Mouse (Mus musculus) induced T-regulatory cell, adult 2 months (primary cell): ENCODE data around the gene Wdfy3.

Experiments used
- DNase-seq: peaks from one replicate; pipeline ENCODE4 v3.0.0-alpha.2; 2012; ENCODE audit warnings: low read depth

Wdfy3 gene

DNA sequence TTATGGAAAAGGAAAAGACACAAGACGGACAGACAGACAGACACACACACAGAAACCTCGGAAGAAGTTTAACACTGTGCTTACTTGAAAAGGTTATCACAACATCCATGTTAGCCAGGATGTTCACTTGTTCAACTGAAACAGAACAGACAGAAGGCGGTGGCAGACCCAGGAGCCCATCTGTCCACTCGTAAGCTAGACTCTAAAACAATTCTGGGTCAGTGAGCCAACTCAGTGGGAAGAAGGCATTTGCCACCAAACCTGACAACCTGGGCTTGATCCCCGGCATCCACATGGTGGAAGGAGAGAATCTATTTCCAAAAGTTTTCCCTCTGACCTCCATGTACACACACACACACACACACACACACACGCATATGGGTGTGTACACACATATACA is 237.7 kb downstream of the Wdfy3 start:
- no peak for DNase-seq

DNA sequence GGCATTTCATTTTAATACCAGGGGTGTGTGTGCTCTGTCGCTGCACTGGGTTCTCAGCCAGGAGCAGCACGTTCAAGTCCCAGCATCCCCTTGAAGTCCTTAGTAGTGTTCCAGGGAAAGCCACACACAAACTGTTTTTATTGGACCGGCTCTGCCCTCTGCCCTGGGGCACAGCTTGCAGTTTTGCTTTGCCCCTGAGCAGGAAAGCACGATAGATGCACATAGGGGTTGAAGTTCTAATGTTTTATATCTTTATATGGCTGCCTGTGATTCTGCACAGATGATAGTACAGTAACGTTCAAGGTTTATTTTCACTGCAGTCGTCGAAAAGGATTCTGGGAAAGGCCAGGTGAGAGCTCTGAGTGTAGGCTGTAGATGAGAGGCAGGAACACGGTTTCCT is 239.5 kb downstream of the Wdfy3 start:
- no peak for DNase-seq

DNA sequence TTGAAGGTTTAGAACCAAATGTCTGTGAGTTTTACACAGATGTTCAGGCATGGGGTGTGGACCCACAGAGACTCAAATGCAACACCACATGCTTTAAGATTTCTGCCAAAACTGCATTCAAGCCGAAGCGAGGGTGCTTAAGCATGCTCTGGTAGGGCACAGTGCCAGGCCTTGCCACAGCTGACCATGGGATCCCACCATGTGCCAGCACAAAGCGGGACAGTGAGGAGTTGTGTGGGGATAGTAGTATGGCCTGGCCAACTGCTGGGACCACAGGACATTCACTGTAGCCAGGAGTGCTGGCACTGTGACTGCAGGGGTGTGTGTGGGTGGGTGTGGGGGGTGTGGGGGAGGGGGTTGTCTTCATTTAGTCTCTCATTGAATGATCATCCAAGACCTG is 240.8 kb downstream of the Wdfy3 start:
- DNase-seq, result no peak

DNA sequence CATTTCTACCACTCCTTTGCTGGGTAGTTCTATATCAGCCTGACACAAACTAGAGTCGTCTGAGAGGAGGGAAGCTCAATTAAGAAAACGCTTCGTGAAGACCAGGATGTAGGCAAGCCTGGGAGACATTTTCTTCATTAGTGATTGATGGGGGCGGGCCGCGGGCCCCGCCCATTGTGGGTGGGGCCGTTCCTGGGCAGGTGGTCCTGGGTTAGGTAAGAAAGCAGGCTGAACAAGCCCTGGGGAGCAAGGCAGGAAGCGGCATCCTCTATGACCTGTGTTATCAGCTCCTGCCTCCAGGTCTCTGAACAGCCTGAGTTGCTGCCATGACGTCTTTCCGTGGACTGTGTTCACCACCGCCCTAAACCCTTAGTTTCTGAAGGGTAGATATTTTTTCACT is 242.2 kb downstream of the Wdfy3 start:
- DNase-seq, result no peak

DNA sequence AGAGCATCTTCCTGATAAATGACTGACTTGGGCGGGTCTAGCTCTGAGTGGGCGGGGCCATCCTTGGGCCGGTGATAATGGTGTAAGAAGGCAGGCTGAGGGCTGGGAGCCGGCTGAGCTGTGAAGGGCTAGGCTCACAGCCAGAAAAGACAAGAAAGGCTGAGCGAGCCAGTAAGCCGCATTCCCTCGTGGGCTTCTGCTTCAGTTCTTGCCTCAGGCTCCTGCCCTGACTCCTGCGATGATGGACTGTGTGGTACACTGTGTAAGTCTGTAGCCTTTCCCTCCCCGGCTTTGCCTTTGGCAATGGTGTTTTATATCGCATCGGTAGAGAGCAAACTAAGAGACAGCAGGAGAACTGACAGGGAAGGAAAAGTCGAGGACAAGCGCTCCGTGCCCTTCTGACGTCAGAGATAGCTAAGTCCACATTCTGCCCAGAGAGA is 243.2 kb downstream of the Wdfy3 start:
- no peak for DNase-seq

DNA sequence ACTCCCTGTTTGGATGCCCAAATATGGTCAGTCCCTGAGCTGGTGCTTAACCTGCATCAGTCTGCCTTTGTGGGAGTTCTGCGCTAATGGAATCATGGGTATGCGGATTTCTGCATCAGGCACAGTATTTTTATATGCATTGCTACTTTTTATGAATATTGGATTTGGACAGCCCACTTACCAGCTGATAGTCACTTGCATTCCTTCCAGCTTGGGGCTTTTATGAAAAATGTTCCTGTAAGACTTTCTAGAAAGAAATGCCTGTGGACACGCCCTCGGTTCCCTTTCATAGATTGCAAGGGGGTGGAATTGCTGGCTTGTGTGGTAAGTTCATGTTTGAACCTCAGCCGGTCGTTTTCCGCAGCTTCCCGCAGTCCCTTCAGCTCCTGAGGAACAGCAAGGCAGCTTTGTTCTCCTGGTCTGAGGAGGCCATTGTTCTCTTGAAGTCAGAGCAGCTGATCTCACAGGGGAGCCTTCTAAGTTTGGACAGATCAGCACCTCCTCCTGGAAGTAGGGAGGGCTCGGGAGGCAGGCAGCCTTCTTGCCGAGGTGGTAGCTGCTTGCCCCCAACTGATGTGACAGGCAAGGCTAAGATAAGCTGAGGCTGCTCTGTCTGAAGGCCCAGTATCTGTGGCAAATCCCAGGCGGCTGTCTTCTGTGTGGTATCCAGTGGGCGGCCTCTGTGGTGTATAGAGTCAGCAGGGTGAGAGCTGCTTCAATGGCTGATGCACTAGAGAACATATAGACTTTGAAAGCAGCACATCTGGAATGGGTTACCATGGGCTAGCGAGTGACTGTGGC is 244.4 kb downstream of the Wdfy3 start:
- DNase-seq, result no peak

DNA sequence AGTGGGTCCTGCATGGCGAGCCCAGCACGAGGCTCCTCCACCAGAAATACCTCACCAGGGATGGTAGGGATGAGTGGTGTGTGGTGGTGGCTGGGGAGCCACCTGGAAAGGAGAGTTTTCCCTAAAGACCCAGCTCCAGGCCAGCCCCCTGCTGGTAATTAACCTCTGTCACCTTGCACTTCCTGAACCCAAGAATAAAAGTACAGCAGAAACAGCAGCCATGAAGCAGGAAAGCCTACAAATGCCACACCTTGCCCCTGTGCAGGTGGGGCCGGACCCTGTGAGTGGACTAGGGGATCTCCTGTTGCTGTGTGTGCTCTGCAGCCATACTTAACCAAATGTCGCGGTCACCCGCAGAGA is 247.4 kb downstream of the Wdfy3 start:
- no peak for DNase-seq

DNA sequence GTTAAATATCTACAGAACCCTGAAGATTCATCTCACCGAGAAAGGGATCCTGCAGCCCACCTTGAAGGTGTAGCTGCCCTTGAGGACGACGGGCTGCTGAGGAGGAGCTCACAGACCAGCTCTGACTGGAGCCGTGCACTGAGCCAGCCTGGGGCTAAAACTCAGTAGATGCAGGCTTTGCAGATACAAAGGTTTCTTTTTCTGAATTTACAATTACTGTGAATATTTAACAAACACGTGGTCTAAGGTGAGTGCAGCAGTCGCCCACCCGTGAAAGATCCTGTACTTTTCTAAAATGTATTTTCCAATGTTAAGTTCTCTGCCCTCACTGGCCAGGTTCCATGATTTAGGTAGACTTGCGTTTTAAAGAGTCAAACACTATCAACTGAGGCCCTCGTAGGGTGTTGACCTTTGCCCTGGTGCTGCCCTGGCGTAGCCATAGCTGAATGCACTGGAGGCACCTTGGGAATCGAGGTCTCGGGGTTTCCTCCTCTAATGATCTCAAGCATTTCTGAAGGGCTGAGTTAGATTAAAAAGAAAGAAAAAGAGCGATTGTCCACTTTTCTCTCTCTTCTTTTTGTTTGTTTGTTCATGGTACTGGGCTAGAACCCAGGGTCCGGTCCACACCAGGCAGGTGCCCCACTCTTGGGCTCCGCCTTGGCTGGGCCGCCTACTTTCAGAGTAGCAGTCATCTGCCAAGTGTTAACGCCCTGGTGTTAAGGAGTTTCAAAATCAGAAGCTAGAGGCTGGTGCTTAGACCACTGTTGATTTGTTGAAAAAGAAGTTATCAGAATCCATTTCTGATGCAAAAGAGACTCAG is 248.0 kb downstream of the Wdfy3 start:
- DNase-seq, result no peak

DNA sequence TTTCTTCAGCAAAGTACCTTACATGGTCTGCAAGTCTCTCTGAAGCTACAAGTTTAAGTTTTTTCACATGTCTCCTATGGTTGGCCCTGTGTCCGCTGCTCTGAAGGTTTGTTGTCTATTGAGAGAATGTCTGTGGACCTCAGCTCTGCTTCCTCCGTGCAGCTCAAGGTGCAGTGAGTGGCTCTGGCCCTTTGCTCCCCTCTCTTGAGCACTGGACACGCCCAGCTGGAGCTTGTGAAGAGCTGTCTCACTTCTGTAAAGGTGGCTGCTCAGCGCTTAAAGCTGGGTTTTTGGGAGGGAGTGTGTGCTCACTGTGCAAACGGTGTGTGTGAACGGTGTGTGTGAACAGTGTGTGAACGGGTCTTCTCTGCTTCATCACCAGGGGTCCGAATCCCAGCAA is 248.7 kb downstream of the Wdfy3 start:
- no peak for DNase-seq

DNA sequence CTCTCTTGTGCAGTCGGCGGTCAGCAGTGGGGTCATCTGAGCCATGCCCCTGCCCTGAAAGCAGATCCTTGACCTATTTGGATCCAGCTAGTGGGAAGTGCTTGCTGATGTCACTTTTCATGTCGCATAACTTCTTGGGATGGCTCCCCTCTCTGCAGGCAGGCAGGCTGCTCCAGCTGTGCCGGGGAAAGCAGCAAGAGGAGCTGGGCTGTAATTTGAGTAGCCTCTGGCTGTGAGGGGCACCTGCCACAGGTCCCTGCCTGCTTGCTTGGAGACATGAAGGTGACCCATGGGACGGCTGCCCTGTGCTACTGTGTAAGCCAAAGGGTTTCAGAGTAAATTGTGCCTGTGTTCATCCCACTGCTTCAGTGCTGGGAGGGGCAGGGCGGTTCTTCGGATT is 249.9 kb downstream of the Wdfy3 start:
- no peak for DNase-seq

DNA sequence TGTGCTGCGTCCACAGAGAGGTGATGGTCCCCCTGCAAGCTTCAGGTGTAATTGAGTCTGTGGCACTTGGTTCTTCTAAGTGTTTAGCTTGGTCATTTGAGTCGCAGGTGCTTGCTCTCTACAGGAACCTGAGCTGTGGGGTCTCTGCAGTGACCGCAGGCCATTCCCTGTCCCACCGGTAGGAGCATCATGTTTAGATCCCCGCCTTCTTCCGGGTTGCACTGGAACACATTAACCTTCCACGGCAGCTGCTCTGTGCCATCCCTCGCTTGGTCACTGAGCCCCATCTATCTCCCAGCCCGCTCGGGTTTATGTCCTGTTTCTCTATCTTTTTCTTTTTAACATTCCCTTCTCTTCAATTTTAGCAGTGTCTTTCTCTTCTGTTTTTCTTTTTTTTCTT is 250.5 kb downstream of the Wdfy3 start:
- DNase-seq, result no peak

DNA sequence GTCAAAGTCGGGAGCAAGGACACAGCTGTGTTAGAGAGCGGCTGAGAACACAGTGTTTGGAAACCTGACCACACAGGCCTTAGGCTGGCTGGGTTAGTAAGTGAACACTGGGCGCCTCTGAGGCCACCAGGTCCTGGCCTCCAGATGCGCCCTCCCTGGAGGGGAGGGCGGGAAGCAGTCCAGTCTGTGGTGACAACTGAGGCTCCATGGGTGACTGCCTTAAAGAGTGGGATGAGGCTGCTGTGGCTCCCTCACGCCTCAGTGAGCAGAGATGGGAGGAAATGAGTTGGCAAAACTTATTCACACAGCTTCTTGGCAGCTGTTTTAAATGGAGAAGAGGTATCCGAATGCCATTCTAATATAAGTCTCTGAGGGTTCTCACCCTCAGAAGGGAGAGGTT is 252.9 kb downstream of the Wdfy3 start:
- DNase-seq, result no peak

DNA sequence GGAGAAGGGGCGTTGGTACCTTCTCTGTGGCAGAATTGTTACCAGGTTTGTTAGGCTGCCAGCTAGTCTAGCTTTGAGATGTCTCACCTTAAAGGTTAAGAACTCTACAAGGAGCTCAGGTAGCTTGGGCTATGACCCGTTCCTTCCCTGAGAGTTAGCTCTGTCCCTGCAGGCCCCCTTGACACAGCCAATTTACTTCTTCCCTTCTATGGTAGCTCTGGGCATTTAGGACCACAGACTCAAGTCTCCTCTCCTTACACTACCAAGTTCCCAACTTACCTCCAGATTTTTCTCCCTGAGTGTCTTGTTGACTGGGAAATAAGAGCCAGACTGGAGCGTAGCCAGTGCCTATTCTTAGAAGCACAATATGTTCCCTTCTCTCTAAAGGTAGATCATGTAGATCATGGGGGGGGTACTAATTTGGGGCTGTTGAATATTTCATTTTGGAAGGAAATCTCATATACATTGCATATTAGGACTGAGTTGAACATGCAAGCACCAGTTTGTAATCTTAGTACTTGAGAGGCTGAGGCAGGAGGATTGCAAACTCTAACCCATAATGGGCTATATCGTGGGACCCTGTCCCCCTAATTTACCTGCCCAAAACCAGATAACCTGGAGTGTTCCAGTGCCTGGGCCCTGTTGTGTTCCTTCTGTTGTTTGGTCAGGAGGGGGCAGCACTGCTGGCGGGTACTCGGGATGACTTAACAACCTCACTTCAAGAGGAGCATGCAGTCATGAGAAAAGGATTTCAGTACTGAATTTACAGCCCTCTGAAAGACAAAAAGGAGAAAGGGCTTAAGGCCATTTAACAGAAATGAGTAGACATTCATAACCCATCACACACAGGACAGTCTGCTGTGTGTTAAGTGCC is 258.2 kb downstream of the Wdfy3 start:
- DNase-seq, result no peak

DNA sequence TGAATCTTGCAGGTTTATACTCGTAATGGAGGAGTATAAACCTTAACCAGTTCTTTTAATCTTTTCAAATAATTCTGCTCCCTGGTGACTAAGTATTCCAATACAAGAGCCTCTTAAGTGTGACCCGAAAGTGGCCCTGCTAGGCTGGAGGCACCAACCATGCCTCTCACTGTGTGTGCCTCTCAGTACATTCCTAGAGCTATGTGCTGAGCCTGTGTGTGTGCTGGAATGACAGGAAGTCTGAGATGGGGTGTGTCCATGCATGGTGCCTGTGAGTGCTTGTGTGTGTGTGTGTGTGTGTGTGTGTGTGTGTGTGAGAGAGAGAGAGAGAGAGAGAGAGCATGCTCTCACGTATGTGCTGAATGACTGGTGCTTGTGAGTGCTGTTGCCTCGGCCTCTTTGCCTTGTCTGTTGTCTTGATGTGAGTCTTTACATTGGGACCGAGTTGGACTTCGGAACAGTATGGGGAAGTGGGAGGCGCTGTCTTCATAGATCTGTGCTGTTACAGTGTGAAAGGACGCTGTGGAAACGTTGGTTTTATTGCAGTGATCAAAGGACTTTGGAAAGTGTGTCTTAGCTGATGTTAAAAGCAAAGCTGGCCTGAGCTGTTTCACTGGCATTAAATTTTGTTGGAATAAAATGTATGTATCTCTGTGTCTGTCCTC is 267.2 kb downstream of the Wdfy3 start:
- DNase-seq, result no peak

DNA sequence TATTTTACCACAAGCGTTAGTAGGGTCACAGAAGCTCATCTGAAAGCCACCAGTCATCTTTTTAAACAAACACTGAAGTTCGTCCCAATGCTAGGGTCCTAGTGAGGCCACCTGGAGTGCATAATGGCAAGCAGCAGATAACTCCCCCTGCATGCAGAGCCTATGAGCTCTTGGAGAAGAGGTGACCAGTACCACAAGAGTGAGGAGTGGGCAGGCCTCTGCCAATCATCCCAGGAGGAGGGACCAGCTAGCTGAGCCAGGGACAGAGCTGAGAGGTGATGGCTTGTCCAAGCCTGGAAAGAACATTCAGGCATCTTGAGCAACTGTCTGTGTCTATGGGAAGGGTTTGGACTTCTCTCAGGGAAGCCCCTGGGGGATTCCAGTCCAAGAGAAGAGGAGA is 267.8 kb downstream of the Wdfy3 start:
- DNase-seq, result no peak

DNA sequence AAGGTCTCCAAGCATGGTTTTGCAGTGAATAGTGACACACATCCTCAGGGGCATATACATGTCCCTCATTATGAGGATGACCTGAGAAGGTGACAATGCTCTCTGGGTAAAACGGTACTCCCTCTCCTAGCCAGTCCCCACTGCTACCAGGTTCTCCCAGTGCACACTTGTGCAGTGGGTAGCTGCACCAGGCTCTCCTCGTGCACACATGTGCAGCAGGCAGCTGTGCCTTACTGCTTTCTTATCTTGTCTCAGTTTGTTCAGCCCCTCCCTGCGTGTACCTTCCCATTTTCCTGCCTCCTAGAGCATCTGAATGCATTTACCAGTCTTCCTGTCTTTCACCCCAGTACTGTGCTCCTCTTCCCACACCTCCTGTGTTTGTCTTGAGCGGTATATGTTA is 277.1 kb downstream of the Wdfy3 start:
- no peak for DNase-seq

DNA sequence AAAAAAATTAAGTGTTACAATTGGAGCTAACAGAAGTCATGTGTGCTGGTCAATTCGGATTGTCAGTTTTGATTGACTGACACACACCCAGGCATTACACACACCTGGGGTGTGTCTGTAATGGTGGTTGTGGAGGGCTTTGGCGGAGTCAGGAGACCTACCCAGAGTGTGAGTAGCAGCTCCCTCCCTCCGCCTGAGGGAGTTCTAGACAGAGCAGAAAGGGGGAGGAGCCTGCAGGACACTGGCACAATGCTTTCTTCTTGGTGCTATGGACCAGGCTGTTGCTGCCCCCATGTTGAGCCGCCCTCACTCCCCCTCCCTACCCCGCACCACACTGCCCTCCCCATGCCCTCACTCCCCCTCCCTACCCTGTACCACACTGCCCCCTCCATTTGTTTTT is 279.2 kb downstream of the Wdfy3 start:
- no peak for DNase-seq

DNA sequence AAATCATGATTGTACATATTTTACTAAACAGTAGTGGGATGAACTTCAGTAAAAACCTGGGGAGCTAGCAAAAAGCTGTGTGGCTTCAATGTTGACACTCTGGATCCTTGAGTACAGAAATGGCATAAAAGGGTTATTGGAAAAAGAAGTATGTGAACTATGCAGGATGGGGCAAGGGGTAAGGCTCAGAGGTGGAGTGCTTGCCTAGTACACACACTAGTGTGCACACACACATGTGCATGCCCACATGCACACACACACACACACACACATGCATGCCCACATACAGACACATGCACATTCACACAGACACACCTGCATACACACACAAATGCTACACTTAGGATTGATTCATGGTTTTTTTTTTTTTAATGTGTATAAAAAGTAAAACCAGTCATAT is 280.0 kb downstream of the Wdfy3 start:
- no peak for DNase-seq

DNA sequence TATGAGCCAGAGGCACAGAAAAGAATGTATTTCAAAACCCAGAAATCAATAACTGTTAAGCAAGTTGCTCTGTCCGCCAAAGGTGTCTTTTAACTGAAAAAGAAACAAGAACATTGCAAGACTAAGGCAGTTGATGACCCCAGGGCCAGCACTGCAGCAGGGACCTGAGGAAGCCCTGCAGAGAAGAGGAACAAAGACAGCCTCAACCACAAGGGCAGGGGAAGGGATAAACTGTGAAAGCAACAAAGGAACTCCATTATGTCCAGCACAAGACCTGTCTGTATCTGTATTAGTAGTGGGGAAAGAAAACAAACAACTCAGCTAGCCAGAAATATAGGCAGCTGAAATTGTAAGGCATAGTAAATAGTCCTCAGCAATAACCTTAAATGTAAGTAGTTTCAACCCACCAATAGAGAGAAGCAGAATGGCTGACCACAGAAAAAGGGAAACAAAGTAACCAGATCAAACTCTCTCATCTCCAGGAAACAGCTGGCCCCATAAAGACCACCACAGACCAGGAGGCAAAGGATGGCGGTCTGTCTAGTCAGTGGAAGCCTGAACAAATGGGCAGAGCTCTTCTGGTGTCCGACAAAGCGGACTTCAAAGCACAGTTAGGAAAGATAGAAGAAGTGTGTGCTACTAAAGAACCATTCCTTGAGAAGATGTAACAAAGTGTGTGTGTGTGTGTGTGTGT is 283.7 kb downstream of the Wdfy3 start:
- DNase-seq, result no peak

DNA sequence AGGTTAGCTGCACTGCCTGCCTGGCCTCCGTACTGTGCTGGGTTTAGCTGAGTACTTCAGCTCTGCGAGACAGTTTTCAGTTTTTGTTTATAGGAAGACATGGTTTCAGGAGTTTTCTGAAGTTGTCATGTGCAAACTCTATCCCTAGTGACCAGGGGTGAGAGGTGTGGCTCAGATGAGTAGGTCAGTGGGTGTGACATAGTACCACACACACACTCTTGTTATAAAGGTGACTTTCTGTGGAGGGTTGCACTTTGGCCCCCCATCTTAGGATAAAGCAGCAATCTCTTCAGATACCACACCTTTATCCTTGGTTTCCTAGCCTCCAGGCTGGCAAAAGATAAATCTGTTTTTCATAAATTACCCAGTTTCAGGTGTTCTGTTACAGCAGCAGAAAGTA is 284.9 kb downstream of the Wdfy3 start:
- DNase-seq, result no peak

DNA sequence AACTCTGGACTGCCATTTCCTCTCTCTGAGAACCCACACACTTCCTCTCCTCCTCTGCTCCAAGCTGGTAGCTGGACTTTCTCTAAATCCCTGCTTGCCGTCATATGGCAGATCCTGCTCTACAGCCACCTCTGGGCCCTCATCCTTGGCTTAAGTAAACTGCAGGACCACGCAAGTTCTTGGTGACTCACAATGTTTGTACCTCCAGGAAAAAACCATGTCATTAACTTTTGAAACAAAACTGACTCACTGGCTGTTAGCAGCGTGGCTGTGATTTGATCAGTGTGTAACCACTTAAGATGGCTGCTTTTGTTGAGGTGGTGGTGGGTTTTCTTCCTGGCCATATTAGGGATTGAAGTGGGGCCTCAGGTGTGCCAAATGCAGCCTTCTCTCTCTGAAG is 285.4 kb downstream of the Wdfy3 start:
- DNase-seq, result no peak
